In genomic region chr6:113226705-113227104, GRCm38 (mm10) we compare ENCODE assay signal across 18 mouse cellular contexts. TPM values are rescaled to one million over a fixed set of nuclear protein-coding genes. Genes with fewer than 3 reads are reported as not detected.
"Had no signal": no experiment of that assay in that cellular context is flagged by ENCODE, and none has a peak within 500 bp of the region (broad histone marks: within the 10 kb centered on the region; RNA-seq: fewer than 3 reads in every experiment).

No protein-coding gene starts in this region.

- DNase-seq: kidney, adult 18-20 months; kidney, postnatal 10 days; lung, embryonic 14.5 days; lung, postnatal 10 days; lung, postnatal 4 days; right cerebral cortex, adult 18-20 months; right cerebral cortex, postnatal 25 days; thymus, adult 18-20 months; thymus, postnatal 36 days had no signal

- ATAC-seq: intestine, embryonic 15.5 days; midbrain, embryonic 16.5 days had no signal

- H3K4me1 ChIP-seq: intestine, embryonic 15.5 days; limb, embryonic 10.5 days; liver, embryonic 15.5 days; midbrain, embryonic 12.5 days had no signal

- H3K4me3 ChIP-seq: intestine, embryonic 15.5 days; left cerebral cortex, adult 2 months; limb, embryonic 10.5 days; liver, embryonic 15.5 days; midbrain, embryonic 12.5 days had no signal

RNA-seq across cellular contexts. Expression of gene Lhfpl4, which starts 31.5 kb away (rescaled TPM):
- total RNA-seq: megakaryocyte-erythroid progenitor cell, adult 5-6 weeks had no signal

RNA-seq across cellular contexts. Expression of gene Cpne9, which starts 55.4 kb away (rescaled TPM):
- polyA plus RNA-seq: liver, embryonic 15.5 days; lung, embryonic 14.5 days; small intestine, adult 2 months; stomach, postnatal 0 days had no signal
